ENCODE assay signal across 8 mouse cellular contexts in genomic region chr11:20231128-20231878, GRCm38 (mm10). TPM values are rescaled to one million over a fixed set of nuclear protein-coding genes. Genes with fewer than 3 reads are reported as not detected.
DNase-seq lines count a peak whose midpoint lies in the region; ATAC-seq and TF ChIP-seq lines count a peak whose summit lies in the region.

No protein-coding gene starts in this region.

- H3K36me3 ChIP-seq in G1E (replicated peaks) = peaks cover 79% of the 10 kb centered on the region
- H3K36me3 ChIP-seq in forebrain, embryonic 10.5 days (replicated peaks) = peaks cover 96% of the 10 kb centered on the region
- H3K36me3 ChIP-seq in hindbrain, embryonic 12.5 days = peaks cover 61% of the 10 kb centered on the region
- peaks cover 58% of the 10 kb centered on the region for H3K36me3 ChIP-seq in liver, postnatal 0 days (replicated peaks; ENCODE audit: insufficient read depth, low read length)
- H3K36me3 ChIP-seq in neural tube, embryonic 14.5 days (ENCODE audit: control insufficient read depth, insufficient read depth, low read length) = peaks cover 31% of the 10 kb centered on the region

- no peak for TF ChIP-seq CTCF in G1E (IDR thresholded peaks at IDR 0.05; ENCODE audit: low read depth, low read length)
- peak; percentile 34 for TF ChIP-seq CTCF in liver, postnatal 0 days (IDR thresholded peaks at IDR 0.05; ENCODE audit: low read depth)
- no peak for TF ChIP-seq CTCF in cerebellum, adult 2 months (IDR thresholded peaks at IDR 0.05; ENCODE audit: borderline replicate concordance, insufficient read depth, low read depth, low read length)

- TF ChIP-seq EP300 in liver, postnatal 0 days (IDR thresholded peaks at IDR 0.05; ENCODE audit: low read depth) = peak; percentile 84

- TF ChIP-seq POLR2A in cerebellum, adult 2 months (IDR thresholded peaks at IDR 0.05; ENCODE audit: borderline replicate concordance, insufficient read depth, low read length) = no peak

- peak; percentile 31 to 43 for DNase-seq in B cell, adult 2 months
- DNase-seq in G1E (ENCODE audit: low spot score) = peak; percentile 72
- DNase-seq in forebrain, embryonic 10.5 days (ENCODE audit: extremely low spot score, low spot score) = peak; percentile 43
- DNase-seq in liver, postnatal 0 days = peak; percentile 52
- DNase-seq in right cerebral cortex, postnatal 4 days = no peak
- DNase-seq in cerebellum, adult 2 months = no peak

- no peaks in the 10 kb centered on the region for H3K9me3 ChIP-seq in G1E (replicated peaks)
- no peaks in the 10 kb centered on the region for H3K9me3 ChIP-seq in forebrain, embryonic 10.5 days
- H3K9me3 ChIP-seq in hindbrain, embryonic 12.5 days (replicated peaks) = no peaks in the 10 kb centered on the region
- no peaks in the 10 kb centered on the region for H3K9me3 ChIP-seq in liver, postnatal 0 days (ENCODE audit: low read length)
- no peaks in the 10 kb centered on the region for H3K9me3 ChIP-seq in neural tube, embryonic 14.5 days (ENCODE audit: control insufficient read depth, low read length)

- ATAC-seq in G1E (ENCODE audit: extremely low read depth, insufficient number of reproducible peaks, low FRiP score, poor library complexity, severe bottlenecking) = peak; percentile 99
- ATAC-seq in hindbrain, embryonic 12.5 days (ENCODE audit: low FRiP score) = no peak
- ATAC-seq in liver, postnatal 0 days = peak; percentile 84
- no peak for ATAC-seq in neural tube, embryonic 14.5 days (ENCODE audit: low read depth)

- no peak overlapping the region for H3K9ac ChIP-seq in hindbrain, embryonic 12.5 days
- no peak overlapping the region for H3K9ac ChIP-seq in liver, postnatal 0 days (replicated peaks)
- no peak overlapping the region for H3K9ac ChIP-seq in neural tube, embryonic 14.5 days (replicated peaks; ENCODE audit: low read depth, low read length)

- peak overlapping the region; percentile 59 for H3K27ac ChIP-seq in forebrain, embryonic 10.5 days
- peak overlapping the region; percentile 35; the same call in 1 of the 2 replicates for H3K27ac ChIP-seq in hindbrain, embryonic 12.5 days
- H3K27ac ChIP-seq in liver, postnatal 0 days (ENCODE audit: low read depth) = peak overlapping the region; percentile 80
- H3K27ac ChIP-seq in neural tube, embryonic 14.5 days (ENCODE audit: low read depth, low read length) = peak overlapping the region; percentile 1; the same call in 1 of the 2 replicates
- H3K27ac ChIP-seq in cerebellum, adult 2 months (ENCODE audit: insufficient read depth, low read length) = no peak overlapping the region

- H3K27me3 ChIP-seq in G1E (ENCODE audit: insufficient read depth, low read length) = no peaks in the 10 kb centered on the region
- no peaks in the 10 kb centered on the region for H3K27me3 ChIP-seq in forebrain, embryonic 10.5 days (ENCODE audit: poor library complexity, severe bottlenecking)
- no peaks in the 10 kb centered on the region for H3K27me3 ChIP-seq in hindbrain, embryonic 12.5 days
- H3K27me3 ChIP-seq in liver, postnatal 0 days (ENCODE audit: insufficient read depth, low read length) = no peaks in the 10 kb centered on the region
- H3K27me3 ChIP-seq in neural tube, embryonic 14.5 days (ENCODE audit: control insufficient read depth, insufficient read depth, low read length) = no peaks in the 10 kb centered on the region
- no peaks in the 10 kb centered on the region for H3K27me3 ChIP-seq in cerebellum, adult 2 months (ENCODE audit: control insufficient read depth, insufficient read depth, low read length)

- 37% methylated on average over 8 of the region's 8 CpGs for WGBS in forebrain, embryonic 10.5 days
- 46% methylated on average over 8 of the region's 8 CpGs for WGBS in hindbrain, embryonic 12.5 days
- WGBS in liver, postnatal 0 days (ENCODE audit: insufficient replicate concordance) = 32% methylated on average over 8 of the region's 8 CpGs
- WGBS in neural tube, embryonic 14.5 days = 44% methylated on average over 8 of the region's 8 CpGs
- 47% methylated on average over 8 of the region's 8 CpGs for WGBS in cerebellum, adult 2 months

- H3K4me2 ChIP-seq in hindbrain, embryonic 12.5 days (replicated peaks) = no peak overlapping the region
- H3K4me2 ChIP-seq in liver, postnatal 0 days (ENCODE audit: low read depth, low read length) = no peak overlapping the region
- no peak overlapping the region for H3K4me2 ChIP-seq in neural tube, embryonic 14.5 days (ENCODE audit: low read depth, low read length)

- peaks cover 47% of the 10 kb centered on the region for H3K4me1 ChIP-seq in G1E (ENCODE audit: insufficient read depth, low read depth, low read length)
- peaks cover 12% of the 10 kb centered on the region for H3K4me1 ChIP-seq in forebrain, embryonic 10.5 days
- 0 out of 2 replicates have a peak, but pooled peaks cover 3% of the 10 kb centered on the region for H3K4me1 ChIP-seq in hindbrain, embryonic 12.5 days
- peaks cover 15% of the 10 kb centered on the region for H3K4me1 ChIP-seq in liver, postnatal 0 days (ENCODE audit: insufficient read depth)
- no peaks in the 10 kb centered on the region; the same call in none of the 2 replicates for H3K4me1 ChIP-seq in neural tube, embryonic 14.5 days (ENCODE audit: control insufficient read depth, insufficient read depth, low read length)
- H3K4me1 ChIP-seq in cerebellum, adult 2 months (ENCODE audit: control insufficient read depth, insufficient read depth, low read length) = no peaks in the 10 kb centered on the region

- H3K4me3 ChIP-seq in G1E (ENCODE audit: low read depth, low read length) = no peak overlapping the region; the same call in 1 of the 2 replicates
- no peak overlapping the region for H3K4me3 ChIP-seq in forebrain, embryonic 10.5 days
- no peak overlapping the region for H3K4me3 ChIP-seq in hindbrain, embryonic 12.5 days
- no peak overlapping the region for H3K4me3 ChIP-seq in liver, postnatal 0 days (ENCODE audit: low read depth, low read length)
- H3K4me3 ChIP-seq in neural tube, embryonic 14.5 days (ENCODE audit: low read depth, low read length) = no peak overlapping the region
- H3K4me3 ChIP-seq in cerebellum, adult 2 months (replicated peaks; ENCODE audit: insufficient read depth, low read depth, low read length) = no peak overlapping the region

RNA-seq across cellular contexts. Expression of gene Cep68, which starts 17.9 kb away (rescaled TPM):
- total RNA-seq in G1E (2014; fragmentation: Nextera tagmentation) = 32.9 and 37.5 TPM in 2 replicates
- 19.9 and 20.6 TPM in 2 replicates for total RNA-seq in G1E (2017)
- polyA plus RNA-seq in G1E (2012) = 23.3 and 25.4 TPM in 2 replicates
- 43.2 and 45.3 TPM in 2 replicates for polyA plus RNA-seq in forebrain, embryonic 10.5 days (2016; fragmentation: Nextera tagmentation; extraction: Ambion mirVana)
- polyA plus RNA-seq in hindbrain, embryonic 12.5 days (2016; fragmentation: Nextera tagmentation; extraction: Ambion mirVana) = 34.1 and 35.9 TPM in 2 replicates
- polyA plus RNA-seq in liver, postnatal 0 days (2015; fragmentation: Nextera tagmentation; extraction: Ambion mirVana) = 4.8 and 4.9 TPM in 2 replicates
- polyA plus RNA-seq in neural tube, embryonic 14.5 days (2014; fragmentation: Nextera tagmentation; extraction: Ambion mirVana) = 28.0 and 33.0 TPM in 2 replicates
- 12.6 and 12.9 TPM in 2 replicates for polyA plus RNA-seq in cerebellum, adult 2 months (2012; rRNA removed)

RNA-seq across cellular contexts. Expression of gene Rab1a, which starts 30.1 kb away (rescaled TPM):
- total RNA-seq in G1E (2014; fragmentation: Nextera tagmentation) (105 and 110 TPM in 2 replicates), G1E (2017) (85.7 and 113 TPM in 2 replicates)
- 32.8 and 34.0 TPM in 2 replicates for polyA plus RNA-seq in G1E (2012)
- polyA plus RNA-seq in forebrain, embryonic 10.5 days (2016; fragmentation: Nextera tagmentation; extraction: Ambion mirVana) = 200 and 210 TPM in 2 replicates
- polyA plus RNA-seq in hindbrain, embryonic 12.5 days (2016; fragmentation: Nextera tagmentation; extraction: Ambion mirVana) = 271 and 302 TPM in 2 replicates
- polyA plus RNA-seq in liver, postnatal 0 days (2015; fragmentation: Nextera tagmentation; extraction: Ambion mirVana) = 141 and 143 TPM in 2 replicates
- 303 and 313 TPM in 2 replicates for polyA plus RNA-seq in neural tube, embryonic 14.5 days (2014; fragmentation: Nextera tagmentation; extraction: Ambion mirVana)
- 191 and 197 TPM in 2 replicates for polyA plus RNA-seq in cerebellum, adult 2 months (2012; rRNA removed)

Comparison
In these comparisons a context has a peak if more than half of its experiments do, and no peak if none do; other contexts are left out.
1. DNase-seq: peak in B cell, adult 2 months (2 of 2), G1E (single experiment), forebrain, embryonic 10.5 days (single experiment) and liver, postnatal 0 days (single experiment); none in right cerebral cortex, postnatal 4 days (single experiment) and cerebellum, adult 2 months (0 of 2).
2. ATAC-seq: peak in G1E (single experiment) and liver, postnatal 0 days (single experiment); none in hindbrain, embryonic 12.5 days (single experiment) and neural tube, embryonic 14.5 days (single experiment).